Mouse (Mus musculus) brain, embryonic 14.5 days (tissue): Measurements from ENCODE around the gene Tpsb2.

Source experiments
- CTCF ChIP-seq: fragments of 200-500 bp; IDR thresholded peaks from 2 replicates; pipeline ENCODE4 v1.5.1; 2012; ENCODE audit warnings: inconsistent platforms, mild to moderate bottlenecking, moderate library complexity, borderline replicate concordance; ENCODE audit not compliant: insufficient read depth, insufficient read length; ENCODE audit errors: extremely low read depth
- POLR2A ChIP-seq: fragments of 200-500 bp; IDR thresholded peaks from 2 replicates; pipeline ENCODE4 v1.6.1; 2012; ENCODE audit warnings: mild to moderate bottlenecking, inconsistent platforms, borderline replicate concordance; ENCODE audit not compliant: poor library complexity, insufficient read depth, insufficient read length, severe bottlenecking; ENCODE audit errors: extremely low read depth

DNA sequence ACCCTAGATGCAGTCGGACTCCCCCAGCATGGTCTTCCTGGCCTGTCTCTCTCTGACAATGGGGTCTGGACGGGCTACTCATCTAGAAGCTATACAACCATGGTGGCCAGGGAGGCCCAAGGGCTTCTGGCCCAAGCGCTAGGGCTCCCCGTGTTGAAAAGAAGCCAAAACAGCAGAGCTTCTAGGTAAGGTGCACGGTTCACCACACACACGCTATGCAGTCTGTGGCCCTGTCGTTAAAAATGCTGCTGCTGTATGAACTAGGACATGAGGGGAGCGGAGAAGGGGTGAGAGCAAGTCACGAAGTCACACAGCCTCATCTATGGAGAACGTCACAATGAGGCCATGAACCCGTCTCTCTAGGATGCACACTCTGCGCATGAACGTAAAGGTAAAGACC lies 36.1 kb downstream of the Tpsb2 start:
- TF ChIP-seq CTCF (no peak), POLR2A (no peak)
